Mouse (Mus musculus) myocyte (in vitro differentiated cells): ENCODE data around the gene Kcnk15. TPM values are rescaled to one million over a fixed set of nuclear protein-coding genes. Genes with fewer than 3 reads are reported as not detected.

Experiments
- H3K27me3 ChIP-seq: one replicate; pipeline ENCODE4 v1.6.1; 2011; ENCODE audit not compliant: control insufficient read depth, insufficient read depth, insufficient read length
- H3K36me3 ChIP-seq: one replicate; pipeline ENCODE4 v1.6.1; 2011; ENCODE audit not compliant: control insufficient read depth, insufficient read depth
- H3K4me2 ChIP-seq: one replicate; pipeline ENCODE4 v1.6.1; 2011; ENCODE audit warnings: low read depth, control low read depth
- H3K4me3 ChIP-seq: one replicate; pipeline ENCODE4 v1.5.1; 2011; ENCODE audit warnings: mild to moderate bottlenecking, control low read depth, moderate library complexity
- H3K79me2 ChIP-seq: one replicate; pipeline ENCODE4 v1.6.1; 2011; ENCODE audit not compliant: control insufficient read depth, insufficient read depth
- H3ac ChIP-seq: one replicate; pipeline ENCODE4 v1.6.1; 2011; ENCODE audit not compliant: control insufficient read depth, insufficient read length
- CEBPB ChIP-seq: IDR thresholded peaks from 2 replicates; pipeline ENCODE4 v1.6.1; 2011; ENCODE audit warnings: mild to moderate bottlenecking, moderate library complexity; ENCODE audit not compliant: poor library complexity, insufficient read depth, severe bottlenecking
- E2F4 ChIP-seq: IDR thresholded peaks from one replicate; pipeline ENCODE4 v1.6.1; 2011; ENCODE audit warnings: mild to moderate bottlenecking, control low read depth, moderate library complexity; ENCODE audit not compliant: insufficient read depth
- MAX ChIP-seq: IDR thresholded peaks from one replicate; pipeline ENCODE4 v1.6.1; 2011; ENCODE audit warnings: low read depth, mild to moderate bottlenecking, control low read depth
- MYOD1 ChIP-seq, 3 experiments: IDR thresholded peaks; one replicate each; pipeline ENCODE4 v1.6.1; 2011; ENCODE audit warnings: control low read depth in 2 of 3, low read depth in 2 of 3, mild to moderate bottlenecking in 2 of 3, moderate library complexity in 1 of 3; ENCODE audit not compliant: insufficient read length in 2 of 3, control insufficient read depth in 1 of 3
- MYOG ChIP-seq, 3 experiments: IDR thresholded peaks; one replicate each; pipeline ENCODE4 v1.6.1; 2011; ENCODE audit warnings: control low read depth in 2 of 3, low read depth in 2 of 3, mild to moderate bottlenecking in 2 of 3; ENCODE audit not compliant: insufficient read length in 2 of 3, control insufficient read depth in 1 of 3, insufficient read depth in 1 of 3
- POLR2A ChIP-seq: IDR thresholded peaks from one replicate; pipeline ENCODE4 v1.6.1; 2011; ENCODE audit warnings: low read depth, mild to moderate bottlenecking, control low read depth, moderate library complexity; ENCODE audit not compliant: insufficient read length
- POLR2AphosphoS2 ChIP-seq: IDR thresholded peaks from one replicate; pipeline ENCODE4 v1.6.1; 2011; ENCODE audit warnings: low read depth, control low read depth; ENCODE audit not compliant: insufficient read length
- REST ChIP-seq: IDR thresholded peaks from one replicate; pipeline ENCODE4 v1.6.1; 2011; ENCODE audit warnings: mild to moderate bottlenecking, control low read depth, moderate library complexity; ENCODE audit not compliant: insufficient read depth, insufficient read length
- SRF ChIP-seq: IDR thresholded peaks from one replicate; pipeline ENCODE4 v1.6.1; 2011; ENCODE audit warnings: low read depth; ENCODE audit not compliant: control insufficient read depth, insufficient read length
- TCF12 ChIP-seq: IDR thresholded peaks from one replicate; pipeline ENCODE4 v1.6.1; 2011; ENCODE audit warnings: mild to moderate bottlenecking, control low read depth; ENCODE audit not compliant: poor library complexity, insufficient read depth, severe bottlenecking
- TCF3 ChIP-seq: IDR thresholded peaks from one replicate; pipeline ENCODE4 v1.6.1; 2011; ENCODE audit warnings: low read depth, control low read depth; ENCODE audit not compliant: insufficient read length
- USF1 ChIP-seq: IDR thresholded peaks from one replicate; pipeline ENCODE4 v1.6.1; 2011; ENCODE audit warnings: low read depth, mild to moderate bottlenecking, control low read depth, moderate library complexity
- polyA plus RNA-seq: library from polyadenylated mRNA; unstranded; fragments of >200 nt; fragmentation: generic; extraction: Trizol; gene quantifications from one replicate; pipeline ENCODE4 v1.2.1, GENCODE M21; 2012; ENCODE audit warnings: missing spikeins

Gene Kcnk15
- polyA plus RNA-seq, 1 experiment = not detected

DNA sequence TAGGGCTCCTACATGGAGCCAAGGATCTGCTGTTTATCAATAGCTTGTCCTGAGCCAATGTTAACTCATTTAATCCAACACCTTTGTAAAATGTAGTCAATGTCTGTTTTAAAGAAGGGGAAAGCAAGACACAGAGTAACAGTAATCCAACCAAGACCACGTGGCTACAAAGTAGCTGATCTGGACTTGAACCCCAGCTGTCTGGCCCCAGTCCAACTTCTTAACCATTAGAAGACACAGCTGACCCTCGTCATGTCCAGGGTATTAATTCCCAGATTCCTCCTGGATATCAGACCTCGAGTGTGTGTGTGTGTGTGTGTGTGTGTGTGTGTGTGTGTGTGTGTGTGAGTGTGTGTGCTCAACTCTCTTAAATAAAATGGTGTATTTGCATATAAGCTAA lies 18.5 kb downstream of the Kcnk15 start:
- Histone ChIP-seq H3ac (no peak overlapping the region), H3K79me2 (no peaks in the 10 kb centered on the region), H3K36me3 (no peaks in the 10 kb centered on the region), H3K4me3 (no peak overlapping the region), H3K4me2 (no peak overlapping the region), H3K27me3 (peaks cover 65% of the 10 kb centered on the region)
- TF ChIP-seq CEBPB (no peak), SRF (no peak), MYOG (IDR thresholded peaks at IDR 0.05; ENCODE audit: control insufficient read depth in 1 of 3, insufficient read depth in 1 of 3, insufficient read length in 2 of 3, low read depth in 2 of 3) (no peak), E2F4 (no peak), TCF12 (no peak)

DNA sequence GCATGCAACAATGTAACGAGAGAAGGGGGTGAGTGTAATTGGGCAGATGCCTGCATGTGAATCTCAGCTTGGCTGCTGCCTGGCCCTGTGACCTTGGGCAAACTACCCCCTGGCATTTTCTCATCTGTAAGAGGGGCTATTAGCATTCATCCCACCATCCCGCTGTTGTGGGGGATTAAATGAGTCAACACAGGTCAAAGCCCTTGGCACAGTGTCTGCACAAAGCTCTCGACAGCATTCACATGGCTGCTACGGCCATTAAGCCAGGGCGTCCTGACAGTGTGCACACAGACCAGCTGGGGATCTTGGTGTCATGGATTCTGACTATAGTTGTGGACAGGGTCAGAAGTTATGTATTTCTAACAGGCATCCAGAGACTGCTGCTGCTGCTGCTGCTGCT lies 21.4 kb downstream of the Kcnk15 start:
- H3ac ChIP-seq = no peak overlapping the region
- no peak overlapping the region for H3K4me3 ChIP-seq
- H3K79me2 ChIP-seq = no peaks in the 10 kb centered on the region
- H3K4me2 ChIP-seq = no peak overlapping the region
- peaks cover 60% of the 10 kb centered on the region for H3K27me3 ChIP-seq
- no peaks in the 10 kb centered on the region for H3K36me3 ChIP-seq
- no peak for TF ChIP-seq MYOG (IDR thresholded peaks at IDR 0.05; ENCODE audit: control insufficient read depth in 1 of 3, insufficient read depth in 1 of 3, insufficient read length in 2 of 3, low read depth in 2 of 3)
- TF ChIP-seq MAX = no peak

DNA sequence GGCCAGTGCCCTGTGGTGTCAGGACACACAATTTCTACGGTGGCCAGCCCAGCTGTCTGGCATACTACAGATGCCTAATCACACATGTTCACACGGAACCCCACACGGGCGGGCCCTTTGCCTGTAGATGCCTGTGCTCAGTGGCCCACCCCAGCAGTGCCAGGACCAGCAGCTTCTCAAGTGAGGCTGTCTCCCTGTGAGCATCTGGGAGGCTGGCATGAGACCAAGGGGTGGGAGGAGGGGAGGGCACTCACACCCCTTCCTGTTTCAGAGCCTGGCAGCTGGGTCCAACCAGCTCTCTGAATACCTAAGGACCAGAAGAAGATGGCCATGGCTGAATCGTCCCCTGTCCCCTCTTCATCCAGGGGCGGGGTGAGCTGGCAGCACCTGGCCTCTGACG lies 22.0 kb downstream of the Kcnk15 start:
- Histone ChIP-seq H3K27me3 (peaks cover 60% of the 10 kb centered on the region), H3K4me2 (no peak overlapping the region), H3K79me2 (no peaks in the 10 kb centered on the region), H3K36me3 (no peaks in the 10 kb centered on the region), H3ac (no peak overlapping the region), H3K4me3 (no peak overlapping the region)
- TF ChIP-seq MYOG (IDR thresholded peaks at IDR 0.05; ENCODE audit: control insufficient read depth in 1 of 3, insufficient read depth in 1 of 3, insufficient read length in 2 of 3, low read depth in 2 of 3) (peak in 1 of 3 experiments; percentile 78), USF1 (no peak)

DNA sequence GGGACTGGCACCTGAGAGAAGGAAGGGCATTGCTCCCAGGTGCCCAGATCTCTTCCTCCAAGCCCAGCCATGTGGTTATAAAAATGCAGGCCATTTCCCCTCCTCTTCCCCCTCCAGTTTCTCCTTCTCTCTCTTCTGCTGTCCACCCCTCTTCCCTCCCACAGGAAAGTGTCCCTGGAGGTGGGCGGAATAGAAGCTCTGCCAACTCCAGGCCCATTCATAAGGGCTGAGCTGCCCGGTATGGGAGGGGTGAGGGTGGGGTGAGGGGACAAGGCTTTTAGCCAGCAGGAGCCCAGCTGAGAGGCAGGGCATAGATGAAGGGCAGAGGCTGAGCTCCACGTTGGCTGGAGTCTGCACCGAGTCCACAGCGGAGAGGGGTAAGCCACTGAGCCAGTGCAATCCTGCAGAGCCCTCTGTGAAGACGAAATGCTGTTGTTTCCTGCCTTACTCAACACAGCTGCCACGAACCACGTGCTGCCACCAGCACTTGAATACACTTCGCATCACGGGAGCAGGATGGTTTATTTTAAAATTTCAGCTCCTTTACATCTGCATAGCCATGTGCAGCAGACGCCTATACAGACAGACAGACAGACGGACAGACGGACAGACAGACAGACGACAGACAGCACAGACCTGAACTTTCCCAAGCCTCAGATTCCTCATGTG lies 23.5 kb downstream of the Kcnk15 start:
- TF ChIP-seq CEBPB (no peak), TCF12 (no peak)

DNA sequence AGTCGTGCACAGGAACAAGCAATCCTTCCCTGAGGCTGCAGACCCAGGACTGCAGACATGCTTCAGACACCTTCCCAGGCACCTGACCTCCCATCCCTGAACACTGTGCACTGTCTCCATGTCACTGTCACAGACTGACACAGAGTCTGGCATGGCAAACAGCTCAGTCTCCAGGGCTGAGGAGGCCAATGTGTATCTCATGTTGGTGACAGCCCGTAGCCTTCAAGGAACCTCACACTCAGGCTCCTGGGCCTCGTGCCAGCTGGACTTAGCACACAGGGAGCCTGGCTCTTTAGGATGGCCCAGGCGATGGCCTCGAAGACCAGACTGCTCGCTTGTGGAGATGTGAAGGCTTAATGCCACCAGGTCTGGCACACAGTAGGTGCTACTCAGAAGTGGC lies 27.4 kb downstream of the Kcnk15 start:
- no peak overlapping the region for H3ac ChIP-seq
- TF ChIP-seq MYOG (IDR thresholded peaks at IDR 0.05; ENCODE audit: control insufficient read depth in 1 of 3, insufficient read depth in 1 of 3, insufficient read length in 2 of 3, low read depth in 2 of 3) = no peak
- H3K79me2 ChIP-seq = no peaks in the 10 kb centered on the region
- no peak overlapping the region for H3K4me2 ChIP-seq
- H3K4me3 ChIP-seq = no peak overlapping the region
- H3K36me3 ChIP-seq = no peaks in the 10 kb centered on the region
- peaks cover 70% of the 10 kb centered on the region for H3K27me3 ChIP-seq

More for the DNA sequence above, 23.5 kb downstream of the Kcnk15 start:
- Histone ChIP-seq H3ac (no peak overlapping the region), H3K4me3 (no peak overlapping the region), H3K27me3 (peaks cover 67% of the 10 kb centered on the region), H3K4me2 (no peak overlapping the region), H3K36me3 (no peaks in the 10 kb centered on the region), H3K79me2 (no peaks in the 10 kb centered on the region)

DNA sequence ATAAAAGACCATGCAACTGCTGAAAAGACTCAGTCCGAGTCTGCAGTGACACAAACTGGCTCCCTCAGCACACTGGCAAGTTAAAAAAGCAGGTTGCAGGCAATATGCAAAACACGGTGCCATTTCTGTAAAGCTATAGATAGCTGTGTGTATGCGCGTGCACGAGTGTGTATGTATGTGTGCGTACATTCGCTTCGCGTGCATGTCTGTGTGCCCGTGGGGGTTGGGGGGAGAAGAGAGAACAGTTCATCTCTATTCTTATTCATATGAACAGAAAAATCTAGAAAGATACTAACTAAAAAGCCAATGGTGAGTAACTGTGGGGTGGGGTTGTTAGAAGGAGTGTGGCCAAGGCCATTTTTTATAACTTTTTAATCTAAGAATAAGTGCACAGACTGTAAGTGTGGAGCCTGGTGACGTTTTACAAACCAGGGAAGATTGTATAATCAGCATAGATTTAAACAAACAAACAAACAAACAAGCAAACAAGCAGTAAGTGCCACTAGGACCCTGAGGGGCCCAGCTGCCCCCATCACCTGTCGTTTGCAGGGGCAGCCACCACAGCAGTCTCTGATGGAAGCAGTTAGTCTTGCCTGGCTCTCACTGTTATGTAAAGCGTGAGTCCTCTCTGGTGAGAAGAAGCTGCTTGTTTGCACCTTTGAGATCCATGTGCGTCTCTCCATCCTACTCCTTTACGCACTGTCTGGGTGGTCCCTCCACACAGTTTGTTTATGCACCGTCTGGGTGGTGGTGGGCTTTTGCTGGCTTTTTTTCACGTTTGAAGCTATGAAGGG lies 29.6 kb downstream of the Kcnk15 start:
- Histone ChIP-seq H3ac (no peak overlapping the region), H3K4me3 (no peak overlapping the region), H3K79me2 (no peaks in the 10 kb centered on the region), H3K36me3 (no peaks in the 10 kb centered on the region), H3K4me2 (no peak overlapping the region), H3K27me3 (peaks cover 76% of the 10 kb centered on the region)
- TF ChIP-seq MYOD1 (IDR thresholded peaks at IDR 0.05; ENCODE audit: control insufficient read depth in 1 of 3, insufficient read length in 2 of 3, low read depth in 2 of 3) = no peak
- TF ChIP-seq TCF3 = no peak
- TF ChIP-seq CEBPB = no peak
- TF ChIP-seq POLR2AphosphoS2 = no peak
- no peak for TF ChIP-seq SRF
- TF ChIP-seq MAX = no peak
- no peak for TF ChIP-seq USF1
- TF ChIP-seq REST = no peak
- TF ChIP-seq POLR2A = no peak
- no peak for TF ChIP-seq TCF12
- TF ChIP-seq MYOG (IDR thresholded peaks at IDR 0.05; ENCODE audit: control insufficient read depth in 1 of 3, insufficient read depth in 1 of 3, insufficient read length in 2 of 3, low read depth in 2 of 3) = no peak
- no peak for TF ChIP-seq E2F4
